Mouse (Mus musculus) hindbrain, postnatal 0 days (tissue): ENCODE measurements around the gene Slc30a10. TPM values are rescaled to one million over a fixed set of nuclear protein-coding genes. Genes with fewer than 3 reads are reported as not detected.

ENCODE experiments used
- ATAC-seq: fragments of 200-750 bp; cut with Nextera tagmentation; 2 replicates; pipeline ENCODE4 v1.8.0; 2017; ENCODE audit warnings: mild to moderate bottlenecking, moderate TSS enrichment, moderate library complexity
- DNase-seq: peaks from one replicate; pipeline ENCODE4 v3.0.0-alpha.2; 2015; ENCODE audit warnings: low spot score
- H3K27ac ChIP-seq: fragments of 300-500 bp; sonication (generic); 2 replicates; pipeline ENCODE4 v1.5.1; 2014; ENCODE audit warnings: mild to moderate bottlenecking
- H3K27me3 ChIP-seq: fragments of 300-500 bp; sonication (generic); 2 replicates; pipeline ENCODE4 v1.6.1; 2014; ENCODE audit warnings: low read length, mixed read lengths; ENCODE audit not compliant: insufficient read depth
- H3K36me3 ChIP-seq: fragments of 300-500 bp; sonication (generic); 2 replicates; pipeline ENCODE4 v1.6.1; 2014; ENCODE audit warnings: low read length, mixed read lengths; ENCODE audit not compliant: insufficient read depth
- H3K4me1 ChIP-seq: fragments of 300-500 bp; sonication (generic); 2 replicates; pipeline ENCODE4 v1.6.1; 2014; ENCODE audit warnings: antibody characterized with exemption, low read length, mixed read lengths; ENCODE audit not compliant: insufficient read depth
- H3K4me2 ChIP-seq: fragments of 300-500 bp; sonication (generic); 2 replicates; pipeline ENCODE4 v1.6.1; 2014; ENCODE audit warnings: low read depth, mild to moderate bottlenecking, low read length, moderate library complexity, mixed read lengths
- H3K4me3 ChIP-seq: fragments of 300-500 bp; sonication (generic); 2 replicates; pipeline ENCODE4 v1.5.1; 2014; ENCODE audit warnings: low read length
- H3K9ac ChIP-seq: fragments of 300-500 bp; sonication (generic); replicated peaks from 2 replicates; pipeline ENCODE4 v1.6.1; 2014; ENCODE audit warnings: mild to moderate bottlenecking, low read length, moderate library complexity, mixed read lengths
- H3K9me3 ChIP-seq: fragments of 300-500 bp; sonication (generic); 2 replicates; pipeline ENCODE4 v1.6.1; 2016; ENCODE audit warnings: low read length, mixed read lengths
- CTCF ChIP-seq: IDR thresholded peaks from 2 replicates; pipeline ENCODE4 v1.5.1; 2016; ENCODE audit warnings: antibody characterized with exemption, control low read depth, low read depth
- WGBS: fragments of 180-500 bp; shearing (Covaris S2); extraction: QIAGEN DNeasy Blood & Tissue Kit; methylation state at CpG from one replicate; pipeline ENCODE4 v1.1.7; 2014; 5-methylcytosine and 5-hydroxymethylcytosine counted together
- polyA plus RNA-seq: library from polyadenylated mRNA; unstranded; fragments of >200 nt; fragmentation: Nextera tagmentation; extraction: Ambion mirVana; gene quantifications from 2 replicates; pipeline ENCODE4 v1.2.1, GENCODE M21; 2015
- total RNA-seq: library from RNA; depleted of rRNA; stranded (reverse); fragments of >200 nt; gene quantifications from 2 replicates; pipeline ENCODE4 v1.2.3, GENCODE M21; 2014

Slc30a10 gene
- total and polyA plus RNA-seq, 2 experiments from 2014 or later, result 8.1 to 22.4 TPM

- H3K27ac ChIP-seq, result no peak overlapping the region
- TF ChIP-seq CTCF, result no peak
- H3K4me3 ChIP-seq, result peak overlapping the region; percentile 82
- H3K9me3 ChIP-seq, result no peaks in the 10 kb centered on the region
- peaks cover 19% of the 10 kb centered on the region for H3K4me1 ChIP-seq
- H3K27me3 ChIP-seq, result no peaks in the 10 kb centered on the region
- ATAC-seq (no peak), DNase-seq (no peak)
- H3K9ac ChIP-seq, result peak overlapping the region; percentile 95
- peak overlapping the region; percentile 76 for H3K4me2 ChIP-seq
- H3K36me3 ChIP-seq, result peaks cover 4% of the 10 kb centered on the region; the same call in 1 of the 2 replicates
- WGBS, result 76% methylated on average over 9 of the region's 9 CpGs
Observed at GRCm38 (mm10) chr1:185456327-185456726, 1.7 kb downstream of the Slc30a10 start.

GRCm38 (mm10) chr1:185460096-185460495, 5.4 kb downstream of the Slc30a10 start:
- H3K9me3 ChIP-seq, result no peaks in the 10 kb centered on the region
- H3K9ac ChIP-seq, result no peak overlapping the region
- 84% methylated on average over 5 of the region's 5 CpGs for WGBS
- H3K36me3 ChIP-seq, result peaks cover 29% of the 10 kb centered on the region
- peaks cover 19% of the 10 kb centered on the region for H3K4me1 ChIP-seq
- H3K4me3 ChIP-seq, result no peak overlapping the region
- ATAC-seq, result no peak
- DNase-seq, result no peak
- H3K27ac ChIP-seq, result no peak overlapping the region
- TF ChIP-seq CTCF, result no peak
- H3K4me2 ChIP-seq, result no peak overlapping the region
- H3K27me3 ChIP-seq, result no peaks in the 10 kb centered on the region

GRCm38 (mm10) chr1:185462889-185463288, 8.2 kb downstream of the Slc30a10 start:
- Histone ChIP-seq H3K9ac (no peak overlapping the region), H3K4me1 (peaks cover 3% of the 10 kb centered on the region; the same call in 1 of the 2 replicates), H3K4me3 (no peak overlapping the region), H3K36me3 (peaks cover 32% of the 10 kb centered on the region), H3K27me3 (no peaks in the 10 kb centered on the region), H3K9me3 (no peaks in the 10 kb centered on the region), H3K4me2 (no peak overlapping the region), H3K27ac (no peak overlapping the region)
- 60% methylated on average over 5 of the region's 5 CpGs for WGBS
- no peak for ATAC-seq
- no peak for DNase-seq
- no peak for TF ChIP-seq CTCF

GRCm38 (mm10) chr1:185469551-185470021, 14.9 kb downstream of the Slc30a10 start:
- Histone ChIP-seq H3K9me3 (no peaks in the 10 kb centered on the region), H3K4me3 (no peak overlapping the region), H3K36me3 (peaks cover 6% of the 10 kb centered on the region; the same call in 1 of the 2 replicates), H3K4me2 (no peak overlapping the region), H3K27ac (no peak overlapping the region), H3K4me1 (no peaks in the 10 kb centered on the region), H3K27me3 (no peaks in the 10 kb centered on the region), H3K9ac (no peak overlapping the region)
- WGBS, result 78% methylated on average over 8 of the region's 8 CpGs
- no peak for TF ChIP-seq CTCF
- ATAC-seq (no peak), DNase-seq (no peak)

- Histone ChIP-seq H3K27ac (no peak overlapping the region), H3K9ac (no peak overlapping the region), H3K27me3 (no peaks in the 10 kb centered on the region), H3K4me1 (no peaks in the 10 kb centered on the region), H3K4me2 (no peak overlapping the region), H3K4me3 (no peak overlapping the region), H3K9me3 (no peaks in the 10 kb centered on the region), H3K36me3 (no peaks in the 10 kb centered on the region)
- ATAC-seq, result no peak
- TF ChIP-seq CTCF, result no peak
- 54% methylated on average over 8 of the region's 8 CpGs for WGBS
- DNase-seq, result no peak
Observed at GRCm38 (mm10) chr1:185472025-185472720, 17.5 kb downstream of the Slc30a10 start.

- Histone ChIP-seq H3K27ac (no peak overlapping the region), H3K9me3 (no peaks in the 10 kb centered on the region), H3K9ac (no peak overlapping the region), H3K4me1 (no peaks in the 10 kb centered on the region), H3K27me3 (no peaks in the 10 kb centered on the region), H3K36me3 (no peaks in the 10 kb centered on the region), H3K4me2 (no peak overlapping the region), H3K4me3 (no peak overlapping the region)
- WGBS, result 88% methylated on average over 4 of the region's 4 CpGs
- DNase-seq, result no peak
- ATAC-seq, result no peak
- no peak for TF ChIP-seq CTCF
Observed at GRCm38 (mm10) chr1:185472730-185473129, 18.1 kb downstream of the Slc30a10 start.

- no peak for TF ChIP-seq CTCF
- Histone ChIP-seq H3K4me1 (no peaks in the 10 kb centered on the region), H3K4me3 (no peak overlapping the region), H3K4me2 (no peak overlapping the region), H3K9ac (no peak overlapping the region), H3K9me3 (no peaks in the 10 kb centered on the region), H3K36me3 (no peaks in the 10 kb centered on the region), H3K27me3 (no peaks in the 10 kb centered on the region), H3K27ac (no peak overlapping the region)
- 90% methylated on average over 1 of the region's 1 CpGs for WGBS
- no peak for ATAC-seq
- DNase-seq, result no peak
Observed at GRCm38 (mm10) chr1:185473437-185473836, 18.8 kb downstream of the Slc30a10 start.
